Mouse (Mus musculus) urinary bladder, postnatal 36 days (tissue): ENCODE data around the gene Npb.
"Not testable (repeated sequence)": the region's sequence is repeated elsewhere in the genome, so short reads cannot be mapped to it uniquely, and the experiment has no call there.

Experiments used
- DNase-seq, 2 experiments: peaks; one replicate each; pipeline ENCODE4 v3.0.0; 2022; ENCODE audit warnings: low spot score in 2 of 2, mixed read lengths in 1 of 2

Gene Npb

DNA sequence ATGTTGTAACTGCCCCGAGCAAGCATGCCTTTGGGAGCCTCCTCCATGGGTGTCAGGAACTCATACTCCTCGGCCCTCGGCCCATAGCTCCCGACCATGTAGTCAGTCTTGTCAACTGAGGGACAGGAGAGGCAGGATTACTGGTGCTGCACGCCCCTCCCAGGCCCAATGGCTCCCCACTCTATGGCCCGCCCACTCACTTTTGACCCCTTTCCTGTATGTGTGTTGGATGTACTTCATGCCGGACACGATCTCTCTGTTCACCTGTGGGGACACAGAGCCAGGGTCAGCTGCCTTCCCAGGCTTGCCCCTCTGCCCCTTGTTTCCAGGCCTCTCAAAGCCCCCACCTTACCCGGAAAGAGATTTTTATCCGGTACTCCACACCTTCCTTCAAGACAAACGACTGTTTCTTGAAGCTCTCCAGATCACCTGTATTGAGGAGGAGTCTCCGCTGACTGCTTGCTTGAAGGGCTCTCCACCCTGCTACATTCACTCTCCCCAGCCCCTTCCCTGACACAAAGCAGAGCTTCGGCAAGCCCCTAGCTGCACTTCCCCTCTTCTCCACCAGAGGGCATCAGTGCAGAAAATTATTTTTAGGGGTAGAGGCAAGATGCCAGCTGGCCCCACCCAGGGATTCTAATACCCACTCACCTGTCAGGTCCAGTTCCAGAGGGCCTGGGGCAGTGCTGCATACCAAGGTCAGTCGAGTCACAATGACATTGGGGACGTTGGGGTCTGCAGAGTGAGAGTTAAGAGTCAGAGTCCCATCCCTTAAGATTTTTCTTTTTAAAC is 28.8 kb upstream of the Npb start:
- DNase-seq: peak in 1 of 2 experiments; percentile 61

DNA sequence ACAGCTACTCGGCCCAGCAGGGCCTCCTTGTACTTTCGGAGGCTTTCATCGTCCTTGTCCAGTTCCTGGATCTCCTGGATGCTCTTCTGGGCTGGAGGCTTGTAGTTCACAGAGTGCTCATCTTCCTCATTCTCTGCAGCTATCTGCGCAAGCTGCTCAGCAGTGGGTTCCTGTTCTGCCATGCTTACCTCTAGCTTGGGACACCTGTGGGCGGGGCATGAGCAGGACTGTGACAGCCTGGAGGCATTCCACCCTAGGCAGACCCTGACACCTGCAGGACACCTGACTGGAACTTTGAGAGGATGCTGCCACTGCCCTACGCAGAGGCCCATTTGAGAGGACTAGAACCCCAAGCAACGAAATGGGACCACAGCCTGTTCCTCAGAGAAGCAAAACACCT is 28.1 kb upstream of the Npb start:
- DNase-seq: peak in 1 of 2 experiments; percentile 20

DNA sequence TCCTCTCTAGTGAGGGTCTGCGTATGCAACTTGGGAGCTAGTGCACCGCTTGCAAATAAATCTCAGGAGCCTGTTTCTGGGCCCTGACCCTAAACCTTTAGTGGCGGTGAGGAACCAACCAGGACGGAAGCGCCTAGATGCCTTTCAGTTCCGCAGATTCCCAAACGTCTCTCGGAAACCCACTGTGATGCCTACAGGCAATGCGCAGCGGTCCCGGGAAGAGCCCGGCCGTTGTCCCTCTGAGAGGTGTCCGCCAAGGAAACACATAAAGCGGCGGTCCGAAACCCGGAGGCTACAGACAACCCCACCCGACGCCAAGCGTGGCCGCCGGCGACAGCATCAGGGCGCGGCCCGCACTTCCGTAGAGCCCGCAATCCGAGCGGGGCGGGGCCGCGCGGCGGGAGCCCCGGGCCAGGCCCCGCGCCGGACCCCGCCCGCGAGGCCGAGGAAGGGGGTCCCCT is 27.4 kb upstream of the Npb start:
- DNase-seq: peak in 1 of 2 experiments; percentile 35

DNA sequence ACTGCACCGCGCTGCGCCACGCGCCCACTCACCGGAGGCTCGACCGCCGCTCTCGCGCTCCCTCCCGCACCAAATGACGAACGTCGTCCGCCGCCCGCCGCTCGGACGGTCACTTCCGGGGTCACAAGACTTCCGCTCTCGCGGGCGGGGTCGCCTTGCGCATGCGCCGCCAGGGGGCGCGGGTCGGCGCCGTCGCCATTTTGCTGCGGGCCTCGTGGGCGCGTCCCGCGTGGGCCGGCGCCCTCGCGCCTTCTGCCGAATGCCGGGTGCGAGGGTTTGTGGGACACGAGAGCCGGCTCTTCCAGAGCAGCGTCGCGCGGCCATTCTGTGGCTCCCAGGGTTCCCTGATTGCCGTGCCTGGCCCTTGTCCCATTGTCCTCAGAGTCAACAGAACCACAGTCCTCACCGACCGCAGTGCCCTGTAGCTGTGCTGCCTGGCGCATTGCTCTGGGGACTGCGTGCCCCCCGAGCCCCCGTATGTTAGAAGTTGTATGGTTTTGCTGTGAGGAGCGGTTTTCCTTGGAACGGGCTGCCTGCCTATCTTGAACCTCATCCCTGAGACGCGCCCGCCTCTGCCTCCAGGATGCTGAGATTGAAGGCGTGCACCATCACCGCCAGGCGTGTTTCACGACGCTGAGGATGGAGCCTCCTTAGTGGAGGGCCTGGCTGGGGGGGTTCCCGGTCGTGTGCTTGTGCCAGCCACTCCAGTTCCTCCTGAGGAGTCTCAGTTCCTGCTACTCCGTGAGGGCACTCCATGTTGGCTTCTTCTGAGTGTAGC is 26.6 kb upstream of the Npb start, which contains the start of gene Arhgdia:
Gene Arhgdia, minus strand, starts transcription at position 135 of the 778 bp plus-strand sequence.
- peak; percentile 76 to 86 for DNase-seq

DNA sequence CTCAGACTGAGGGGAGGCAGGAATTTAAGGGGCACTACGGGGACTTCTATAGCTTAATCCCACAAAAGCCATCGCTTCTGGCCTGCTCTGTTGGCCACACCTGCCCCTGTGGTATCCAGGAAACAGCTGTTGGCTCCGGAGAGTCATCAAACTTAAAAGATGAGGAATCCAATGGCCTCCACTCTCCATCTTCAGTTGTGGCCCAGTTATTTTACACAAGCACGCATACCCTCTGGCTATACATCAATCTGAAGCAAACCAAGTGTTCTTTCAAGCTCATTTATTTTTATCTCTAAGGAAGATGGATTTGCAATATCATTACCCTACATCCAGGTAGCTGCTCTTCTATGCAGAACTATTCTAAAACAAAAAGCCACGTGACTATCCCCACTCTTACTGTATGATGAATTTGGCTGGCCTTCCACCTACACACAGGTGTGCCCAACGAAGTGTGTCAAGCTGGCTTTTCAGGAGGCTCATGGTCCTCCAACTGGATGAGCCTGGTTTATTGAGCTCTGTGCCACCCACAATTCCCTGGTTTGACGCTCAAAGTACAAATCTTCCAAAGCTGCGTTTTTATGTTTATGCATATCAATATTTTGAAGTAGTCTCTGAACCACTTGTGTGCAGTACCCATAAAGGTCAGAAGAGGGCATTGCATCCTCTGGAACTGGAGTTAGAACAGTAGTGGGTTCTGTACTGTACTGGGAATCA is 25.9 kb upstream of the Npb start:
- no peak for DNase-seq

DNA sequence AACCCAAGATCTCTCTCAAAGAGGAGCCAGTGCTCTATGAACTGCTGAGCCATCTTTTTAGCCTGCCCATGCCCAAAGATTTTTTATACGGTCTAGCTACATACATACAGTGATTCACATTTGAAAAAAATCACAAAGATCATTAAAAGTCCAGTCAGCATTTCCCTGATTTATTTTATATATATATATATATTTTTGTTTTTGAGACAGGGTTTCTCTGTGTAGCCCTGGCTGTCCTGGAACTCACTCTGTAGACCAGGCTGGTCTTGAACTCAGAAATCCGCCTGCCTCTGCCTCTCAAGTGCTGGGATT is 25.3 kb upstream of the Npb start:
- DNase-seq: not testable (repeated sequence)

DNA sequence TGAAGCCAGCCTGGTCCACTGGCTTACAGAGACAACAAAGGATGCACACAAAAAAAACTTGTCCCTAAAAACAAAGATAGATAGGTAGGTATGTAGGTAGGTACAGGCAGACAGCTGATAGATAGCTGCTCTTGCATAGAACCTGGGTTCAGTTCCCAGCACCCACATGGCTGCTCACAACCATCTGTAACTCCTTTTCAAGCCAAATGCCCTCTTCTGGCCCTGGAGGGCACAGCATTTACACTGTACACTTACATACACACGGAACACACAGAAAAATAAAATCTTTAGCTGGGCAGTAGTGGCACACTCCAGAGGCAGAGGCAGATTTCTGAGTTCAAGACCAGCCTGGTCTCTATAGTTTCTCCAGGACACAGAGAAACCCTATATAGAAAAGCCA is 24.3 kb upstream of the Npb start:
- DNase-seq: no peak

DNA sequence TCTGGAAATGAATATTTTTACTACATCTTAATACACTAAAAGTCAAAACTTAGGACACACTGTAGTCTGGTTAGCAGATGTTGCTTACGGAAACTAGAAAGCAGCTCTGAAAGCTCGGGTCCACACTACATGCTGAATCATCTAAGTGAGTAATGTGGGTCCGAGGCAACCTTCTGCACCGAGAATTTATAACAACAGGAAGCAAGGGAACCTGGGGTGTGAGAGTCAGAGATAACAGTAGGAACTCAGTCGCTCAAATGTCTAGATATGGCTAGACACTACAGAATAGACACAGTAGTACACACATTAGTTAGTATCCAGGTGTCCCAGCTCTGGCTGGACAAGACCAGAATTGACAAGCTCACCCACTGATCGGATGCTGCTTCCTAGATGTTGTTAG is 19.7 kb upstream of the Npb start:
- DNase-seq: no peak

DNA sequence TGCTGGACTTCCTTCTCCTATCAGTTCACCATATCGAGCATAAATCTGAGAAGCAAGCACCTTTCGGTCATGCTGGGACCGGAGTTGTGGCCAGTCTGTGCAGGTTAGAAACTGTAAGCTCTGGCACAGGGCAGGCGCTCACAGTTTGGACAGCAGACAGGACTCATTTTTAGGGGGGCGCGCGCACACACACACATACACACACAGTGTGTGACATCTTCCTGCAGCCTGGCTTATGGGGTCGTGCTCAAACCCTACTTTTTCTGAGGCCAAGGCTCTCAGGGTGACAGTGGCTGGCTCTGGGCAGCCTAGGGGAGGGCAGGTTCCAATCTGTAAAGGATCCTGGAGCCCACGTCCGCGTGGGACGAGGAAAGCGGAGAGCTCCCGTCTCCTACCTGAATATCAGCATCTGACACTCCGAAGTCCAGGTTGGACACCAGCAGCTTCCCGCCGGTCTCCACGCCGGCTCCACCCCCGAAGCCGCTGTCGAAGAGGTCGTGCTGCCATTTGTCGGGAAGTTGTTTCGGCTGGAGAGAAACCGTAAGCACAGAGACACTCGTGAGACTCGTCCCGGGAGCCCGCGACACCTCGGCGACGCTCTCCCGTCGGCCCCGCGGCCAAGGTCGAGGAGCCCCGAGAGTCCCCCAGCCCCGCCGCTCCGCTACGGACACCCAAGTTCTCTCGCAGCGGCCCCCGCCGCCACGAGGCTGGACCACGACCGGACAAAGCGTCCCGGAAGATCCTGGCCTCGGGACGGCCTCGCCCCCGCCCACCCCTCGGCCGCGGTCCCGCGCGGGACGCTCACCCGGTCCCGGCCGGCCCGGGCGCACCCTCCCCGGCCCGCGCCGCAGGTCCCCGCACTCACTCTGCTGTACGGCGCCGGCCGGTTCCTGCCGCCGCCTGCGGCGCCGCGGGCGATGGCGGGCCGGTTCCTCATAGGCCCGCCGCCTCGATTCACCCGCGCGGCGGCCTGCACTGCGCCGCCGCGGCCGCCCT is 10.7 kb upstream of the Npb start:
- no peak for DNase-seq

DNA sequence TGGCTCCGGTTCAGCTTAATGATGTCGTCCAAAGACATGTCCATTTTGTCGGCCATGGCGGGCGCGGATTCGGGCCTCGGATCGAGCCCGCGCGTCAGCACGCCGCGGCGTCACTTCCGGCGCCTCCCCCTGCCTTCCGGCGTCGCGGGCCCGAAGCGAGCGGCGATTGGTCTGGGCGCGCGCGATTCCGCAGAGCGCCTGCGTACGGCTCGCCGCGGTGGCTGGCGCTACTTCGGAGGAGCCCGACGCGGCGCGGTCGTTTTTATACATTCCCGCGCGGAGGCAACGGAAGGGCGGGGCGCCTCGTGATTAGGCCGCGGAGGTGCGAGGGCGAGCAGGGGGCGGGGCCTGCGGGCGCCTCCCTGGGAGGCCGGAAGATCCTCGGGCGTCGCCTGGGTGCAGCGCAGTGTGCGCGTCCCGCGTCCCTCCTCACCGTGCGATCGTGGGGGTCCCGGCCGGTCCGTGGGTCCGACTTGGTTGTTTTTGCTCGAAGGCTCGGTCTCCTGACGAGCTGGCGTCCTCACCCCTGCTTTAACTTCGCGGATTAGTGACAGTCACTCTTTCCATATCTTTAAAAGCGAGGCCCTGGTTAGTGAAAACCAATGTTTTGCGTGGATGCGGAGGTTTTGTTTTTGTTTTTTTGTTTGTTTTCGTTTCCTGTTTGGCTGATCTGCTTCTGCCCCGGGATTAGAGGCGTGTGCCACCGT is 9.8 kb upstream of the Npb start, which contains the start of the genes Alyref and Anapc11:
Gene Alyref, minus strand, starts transcription at position 83 of the 707 bp plus-strand sequence.
Gene Anapc11, plus strand, starts transcription at position 139 of the 707 bp plus-strand sequence.
- peak; percentile 92 to 93 for DNase-seq

DNA sequence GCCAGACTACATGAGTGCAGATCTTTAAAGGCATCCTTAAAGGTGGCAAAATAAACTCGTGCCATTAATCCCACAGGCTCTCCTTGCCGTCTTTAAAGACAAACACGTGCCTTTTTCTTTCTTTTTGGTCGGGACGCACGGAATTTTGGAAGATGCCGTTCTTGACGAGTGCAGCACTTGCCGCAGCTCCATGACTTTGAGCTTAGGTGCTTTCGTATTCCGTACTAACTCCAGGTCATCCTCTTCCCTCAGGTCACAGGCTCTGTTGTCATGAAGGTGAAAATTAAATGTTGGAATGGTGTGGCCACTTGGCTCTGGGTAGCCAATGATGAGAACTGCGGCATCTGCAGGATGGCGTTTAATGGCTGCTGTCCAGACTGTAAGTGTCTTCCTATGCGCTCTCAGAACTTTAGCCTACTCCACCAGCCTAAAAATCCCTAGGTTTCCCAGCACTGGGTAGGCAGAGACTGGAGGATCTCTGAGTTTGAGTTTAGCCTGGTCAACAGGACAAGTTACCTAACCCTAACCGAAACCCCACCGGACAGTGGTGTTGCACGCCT is 9.2 kb upstream of the Npb start:
- no peak for DNase-seq

DNA sequence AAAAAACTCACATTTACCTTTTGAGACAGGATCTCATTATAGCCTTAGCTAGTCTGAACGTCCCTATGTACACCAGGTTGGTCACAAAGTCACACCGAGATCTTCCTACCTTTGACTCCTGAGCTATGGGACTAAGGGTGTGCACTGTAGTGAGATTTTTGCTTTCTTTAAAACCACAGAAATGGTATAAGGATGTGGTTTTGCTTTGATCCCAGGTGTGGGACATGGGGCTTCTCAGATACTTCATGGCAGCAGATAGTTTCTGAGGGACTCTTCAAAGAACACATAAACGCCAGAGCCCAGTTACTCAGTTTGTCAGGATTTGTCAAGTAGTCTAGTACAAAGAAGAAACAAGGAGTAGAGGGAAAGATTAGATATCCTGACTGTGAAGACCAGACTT is 7.6 kb upstream of the Npb start:
- DNase-seq: no peak

DNA sequence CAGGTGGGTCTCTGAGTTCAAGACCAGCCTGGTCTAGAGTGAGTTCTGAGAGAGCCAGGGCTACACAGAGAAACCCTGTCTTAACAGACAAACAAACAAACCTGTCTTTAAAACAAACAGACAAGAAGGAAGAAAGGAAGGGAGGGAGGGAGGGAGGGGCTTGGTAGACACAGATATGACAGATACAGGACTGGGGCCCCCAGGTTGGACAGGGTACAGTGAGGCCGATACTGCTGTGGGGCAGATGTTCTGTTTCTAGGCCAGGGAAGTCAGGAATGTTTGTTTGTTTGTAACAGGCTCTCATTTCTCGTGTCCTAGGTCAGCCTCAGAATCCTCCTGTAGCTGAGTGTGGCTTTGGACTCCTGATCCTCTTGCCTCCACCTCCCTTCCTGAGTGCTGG is 4.7 kb upstream of the Npb start:
- no peak for DNase-seq

DNA sequence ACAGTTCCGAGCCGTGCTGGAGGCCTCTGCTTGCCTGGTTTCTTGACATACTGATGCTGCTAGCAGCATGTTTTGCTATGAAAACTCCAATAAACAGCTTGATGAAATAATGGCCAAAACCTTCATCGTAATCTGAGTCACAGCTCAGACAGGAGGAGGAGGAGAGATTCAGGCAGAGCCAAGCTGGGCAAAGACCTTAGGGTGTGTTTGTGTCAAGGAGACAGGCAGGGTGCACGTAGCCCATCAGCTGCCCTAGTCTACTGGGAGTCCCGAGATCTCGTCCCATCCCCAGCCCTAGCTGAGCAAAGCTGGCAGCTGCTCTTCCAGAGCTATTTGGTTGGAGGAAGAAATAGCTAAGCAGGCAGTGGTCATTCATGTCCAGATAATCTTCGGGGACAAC is 2.6 kb upstream of the Npb start:
- no peak for DNase-seq

DNA sequence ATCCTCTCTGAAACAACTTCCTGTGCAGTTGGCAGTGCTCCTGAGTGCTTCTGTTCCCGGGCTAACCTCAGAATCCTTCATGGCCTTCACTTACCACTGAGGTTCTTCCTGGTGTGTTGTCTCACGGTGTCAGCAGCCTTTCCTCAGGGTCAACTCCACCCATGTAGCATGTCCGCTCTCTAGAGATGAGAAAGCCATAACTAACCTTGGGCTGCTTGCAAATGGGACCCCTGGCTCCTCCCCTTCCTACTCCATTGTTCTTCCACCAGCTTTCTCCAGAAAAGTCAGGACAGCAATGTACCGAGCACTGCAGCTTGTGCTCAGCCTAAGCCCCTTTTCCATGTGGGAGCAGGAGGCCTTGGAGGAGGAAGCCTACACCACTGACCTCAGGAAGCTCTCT is 1.5 kb upstream of the Npb start:
- no peak for DNase-seq

DNA sequence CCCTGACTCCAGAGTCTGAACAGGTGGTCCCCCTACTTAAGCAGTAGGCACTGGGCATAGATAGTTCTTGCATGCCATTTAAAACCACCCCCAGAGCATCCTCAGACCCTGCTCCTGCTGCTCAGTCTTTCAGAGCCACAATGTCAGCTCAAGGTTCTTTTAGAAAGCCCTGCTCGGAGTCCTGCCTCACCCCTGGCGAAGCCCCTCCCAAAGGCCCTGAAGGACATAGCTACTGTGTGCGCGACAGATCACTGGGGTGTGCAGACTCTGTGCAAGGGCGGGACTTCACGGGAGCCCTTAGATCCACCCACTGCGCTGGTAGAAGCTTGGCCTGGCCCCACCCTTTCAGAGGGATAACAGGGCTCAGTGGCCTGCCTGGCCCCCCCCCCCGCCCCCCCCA is 973 bp downstream of the Npb start:
- DNase-seq: no peak

DNA sequence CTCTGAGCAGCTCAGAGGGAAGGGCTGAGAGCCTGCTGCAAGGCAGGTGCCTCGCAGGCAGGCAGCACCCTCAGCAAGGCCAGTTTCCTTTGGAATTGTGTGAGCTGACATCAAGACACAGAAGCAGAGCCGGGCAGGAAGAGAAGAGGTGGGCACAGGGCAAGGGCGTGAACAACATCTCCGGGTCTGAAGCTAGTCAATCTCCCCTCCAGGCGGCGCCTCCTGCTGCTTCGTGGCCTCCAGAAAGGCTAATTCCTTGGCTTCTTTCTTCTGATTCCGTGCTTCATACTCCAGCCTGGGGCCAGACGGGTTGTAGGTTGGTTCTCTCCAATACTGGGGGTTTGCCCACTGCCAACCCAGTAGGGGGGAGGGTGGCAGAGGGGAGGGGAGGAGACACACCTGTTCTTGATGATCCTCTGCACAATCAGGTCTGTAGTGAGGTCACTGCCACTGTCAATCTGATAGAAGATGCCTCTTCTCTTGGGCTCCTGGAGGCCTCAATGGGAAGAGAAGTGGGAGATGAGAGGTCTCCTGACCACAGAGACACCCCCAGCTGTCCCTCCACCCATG is 2.3 kb downstream of the Npb start:
- DNase-seq: no peak

DNA sequence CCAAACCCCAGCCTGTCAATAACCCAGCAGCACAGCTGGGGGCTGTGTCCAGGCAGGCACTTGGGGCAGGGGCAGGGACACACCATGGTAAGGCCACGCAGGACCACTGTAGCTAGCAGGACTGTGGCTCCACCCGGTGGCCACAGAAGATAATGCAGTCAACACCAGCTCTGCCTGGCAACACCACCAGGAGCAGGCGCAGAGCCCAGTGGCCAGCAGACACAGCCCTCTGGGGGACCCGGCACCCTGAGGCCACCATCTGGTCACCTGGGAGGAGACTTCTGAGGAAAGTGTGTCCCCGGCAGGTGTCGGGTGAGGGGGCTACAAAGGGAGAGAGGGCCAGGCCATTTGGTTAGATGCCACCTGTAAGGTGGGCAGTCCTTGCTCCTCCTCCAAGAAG is 4.5 kb downstream of the Npb start:
- peak in 1 of 2 experiments; percentile 68 for DNase-seq

DNA sequence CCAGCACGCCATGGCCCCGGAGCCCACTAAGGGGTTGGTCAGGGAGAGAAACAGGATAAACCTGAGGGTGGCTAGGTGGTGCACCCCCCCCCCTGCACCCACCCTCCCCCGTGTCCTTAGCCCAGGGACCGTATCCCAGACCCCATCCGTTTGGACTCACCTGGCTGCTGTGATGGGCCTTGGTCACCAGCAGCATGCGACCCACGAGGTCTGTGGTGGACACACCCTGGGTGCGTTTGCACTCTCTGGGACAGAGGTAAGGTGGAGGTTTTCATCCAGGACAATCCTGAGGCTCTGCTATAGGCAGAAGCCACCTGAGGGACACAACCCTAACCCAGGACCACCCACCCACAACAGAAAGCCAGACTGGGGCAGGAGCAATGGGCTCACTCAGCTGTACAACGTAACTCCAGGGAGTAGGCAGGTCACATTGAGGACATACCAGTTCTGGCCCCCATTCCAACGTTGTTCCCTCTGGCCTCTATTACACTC is 5.2 kb downstream of the Npb start:
- no peak for DNase-seq

DNA sequence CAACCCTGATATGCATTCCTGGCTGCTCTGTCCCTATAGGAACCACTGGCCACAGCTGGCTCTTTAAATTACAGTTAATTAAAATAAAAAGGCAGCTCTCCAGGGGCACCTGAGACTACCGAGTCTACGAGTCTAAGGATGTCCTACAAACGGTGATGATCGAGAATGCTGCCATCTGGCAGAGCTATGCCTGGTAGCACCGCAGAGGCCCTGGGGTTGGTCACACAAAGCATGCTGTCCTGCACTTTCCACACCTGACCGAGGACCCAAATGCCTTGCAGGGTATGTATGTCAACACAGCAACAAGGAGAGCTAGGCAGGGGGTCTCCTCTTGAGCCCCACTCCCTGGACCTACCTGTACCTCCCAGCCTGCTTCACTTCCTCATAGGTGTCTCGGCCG is 5.7 kb downstream of the Npb start:
- DNase-seq: no peak
